11 mouse cellular contexts compared by ENCODE assay signal in the genomic region with DNA sequence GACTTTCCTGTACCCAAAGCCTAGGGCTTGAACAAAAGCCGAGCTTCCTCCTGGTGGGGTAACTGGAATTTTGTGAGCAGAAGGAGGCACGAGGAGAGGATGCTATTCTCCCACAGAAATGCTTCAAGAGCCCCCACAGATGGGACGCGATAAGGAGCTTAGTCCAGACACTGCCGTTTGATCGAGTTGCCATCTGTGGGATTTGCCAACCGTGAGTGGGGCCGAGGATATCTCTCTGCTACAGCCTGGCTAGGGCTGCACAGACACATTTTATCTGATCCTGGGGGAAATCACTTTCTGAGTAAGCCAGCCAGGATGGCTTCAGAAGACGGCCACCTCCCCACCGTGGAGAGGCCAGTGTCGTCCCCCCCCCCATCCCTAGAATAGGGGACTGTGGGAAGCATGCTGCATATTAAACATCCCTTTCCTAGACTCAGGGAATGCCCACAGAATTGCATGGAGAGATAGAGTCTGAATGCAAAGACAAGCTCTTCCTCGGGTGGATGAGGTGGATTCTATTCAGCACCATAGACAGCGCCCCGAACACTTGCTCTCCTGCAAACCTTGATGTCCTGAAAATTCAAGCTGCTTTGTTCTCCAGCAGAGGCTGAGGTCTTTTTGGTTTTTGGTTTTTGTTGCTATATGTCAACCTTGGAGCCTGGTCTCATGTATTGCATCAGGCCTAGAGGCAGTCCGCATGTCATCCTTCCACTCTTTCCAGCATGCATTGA.
DNase-seq lines count a peak whose midpoint lies in the region; ATAC-seq and TF ChIP-seq lines count a peak whose summit lies in the region.
"Had no signal": no experiment of that assay in that cellular context is flagged by ENCODE, and none has a peak within 500 bp of the region (broad histone marks: within the 10 kb centered on the region; RNA-seq: fewer than 3 reads in every experiment).

No protein-coding gene starts in this region.

- no peak overlapping the region for H3K4me2 ChIP-seq in forebrain, postnatal 0 days (ENCODE audit: low read depth)
- no peak overlapping the region for H3K4me2 ChIP-seq in forebrain, embryonic 12.5 days
- H3K4me2 ChIP-seq in lung, embryonic 14.5 days, result no peak overlapping the region
- H3K4me2 ChIP-seq in limb, embryonic 14.5 days (replicated peaks; ENCODE audit: low read depth, low read length, severe bottlenecking), result no peak overlapping the region
- H3K4me2 ChIP-seq: limb, embryonic 12.5 days had no signal

- DNase-seq in forebrain, postnatal 0 days, result peak; percentile 47
- DNase-seq in lung, embryonic 14.5 days, result peak; percentile 78
- DNase-seq in lung, adult 2 months, result no peak
- DNase-seq in WW6 (ENCODE audit: low read depth, low spot score), result peak; percentile 9
- DNase-seq in limb, embryonic 14.5 days (ENCODE audit: low spot score), result peak; percentile 71
- no peak for DNase-seq in spleen, postnatal 4 days (ENCODE audit: low spot score in 2 of 2)
- DNase-seq in thymus, postnatal 10 days (ENCODE audit: low spot score in 2 of 2), result no peak
- DNase-seq: heart, postnatal 36 days had no signal

- no peaks in the 10 kb centered on the region for H3K36me3 ChIP-seq in forebrain, postnatal 0 days (ENCODE audit: insufficient read depth)
- H3K36me3 ChIP-seq in forebrain, embryonic 12.5 days (replicated peaks), result no peaks in the 10 kb centered on the region
- no peaks in the 10 kb centered on the region for H3K36me3 ChIP-seq in lung, embryonic 14.5 days (ENCODE audit: insufficient read depth)
- H3K36me3 ChIP-seq in limb, embryonic 14.5 days (ENCODE audit: control insufficient read depth, insufficient read depth, low read length), result no peaks in the 10 kb centered on the region
- H3K36me3 ChIP-seq: limb, embryonic 12.5 days had no signal

- H3K27me3 ChIP-seq in forebrain, postnatal 0 days (ENCODE audit: insufficient read depth, low read length), result no peaks in the 10 kb centered on the region
- 0 out of 2 replicates have a peak, but pooled peaks cover 6% of the 10 kb centered on the region for H3K27me3 ChIP-seq in forebrain, embryonic 12.5 days
- no peaks in the 10 kb centered on the region for H3K27me3 ChIP-seq in lung, embryonic 14.5 days (ENCODE audit: insufficient read depth, low read length)
- H3K27me3 ChIP-seq in limb, embryonic 14.5 days (ENCODE audit: control insufficient read depth, insufficient read depth, low read length), result no peaks in the 10 kb centered on the region

- TF ChIP-seq CTCF in forebrain, postnatal 0 days (IDR thresholded peaks at IDR 0.05; ENCODE audit: low read depth), result no peak
- TF ChIP-seq CTCF in lung, embryonic 14.5 days (IDR thresholded peaks at IDR 0.05; ENCODE audit: low read depth), result no peak
- no peak for TF ChIP-seq CTCF in lung, adult 2 months (IDR thresholded peaks at IDR 0.05; ENCODE audit: insufficient read depth, low read length)

- no peaks in the 10 kb centered on the region; the same call in 1 of the 2 replicates for H3K4me1 ChIP-seq in forebrain, postnatal 0 days (ENCODE audit: insufficient read depth)
- no peaks in the 10 kb centered on the region for H3K4me1 ChIP-seq in forebrain, embryonic 12.5 days
- H3K4me1 ChIP-seq in lung, embryonic 14.5 days (ENCODE audit: insufficient read depth), result no peaks in the 10 kb centered on the region
- H3K4me1 ChIP-seq in lung, adult 2 months (ENCODE audit: control insufficient read depth, insufficient read depth, low read length), result no peaks in the 10 kb centered on the region
- H3K4me1 ChIP-seq in limb, embryonic 14.5 days (ENCODE audit: control insufficient read depth, insufficient read depth, low read length), result no peaks in the 10 kb centered on the region
- H3K4me1 ChIP-seq: limb, embryonic 12.5 days had no signal

- 50% methylated on average over 15 of the region's 15 CpGs for WGBS in forebrain, postnatal 0 days
- WGBS in forebrain, embryonic 12.5 days, result 64% methylated on average over 15 of the region's 15 CpGs
- WGBS in lung, embryonic 14.5 days, result 52% methylated on average over 15 of the region's 15 CpGs
- WGBS in lung, adult 2 months, result 53% methylated on average over 15 of the region's 15 CpGs
- WGBS in limb, embryonic 14.5 days, result 57% methylated on average over 15 of the region's 15 CpGs

- H3K4me3 ChIP-seq in forebrain, postnatal 0 days (ENCODE audit: low read depth, low read length), result no peak overlapping the region
- H3K4me3 ChIP-seq in forebrain, embryonic 12.5 days (replicated peaks), result no peak overlapping the region
- no peak overlapping the region for H3K4me3 ChIP-seq in lung, embryonic 14.5 days (ENCODE audit: low read depth, low read length)
- H3K4me3 ChIP-seq in lung, adult 2 months (replicated peaks; ENCODE audit: extremely low read depth, low read depth, low read length), result no peak overlapping the region
- no peak overlapping the region for H3K4me3 ChIP-seq in limb, embryonic 14.5 days (replicated peaks; ENCODE audit: low read length)
- H3K4me3 ChIP-seq: limb, embryonic 12.5 days had no signal

- H3K9ac ChIP-seq in forebrain, postnatal 0 days, result no peak overlapping the region
- H3K9ac ChIP-seq in forebrain, embryonic 12.5 days, result no peak overlapping the region
- H3K9ac ChIP-seq in lung, embryonic 14.5 days, result no peak overlapping the region
- H3K9ac ChIP-seq in limb, embryonic 14.5 days (ENCODE audit: low read depth, low read length, severe bottlenecking), result no peak overlapping the region
- H3K9ac ChIP-seq: limb, embryonic 12.5 days had no signal

- H3K27ac ChIP-seq in forebrain, postnatal 0 days (ENCODE audit: low read depth, low read length), result no peak overlapping the region
- no peak overlapping the region for H3K27ac ChIP-seq in forebrain, embryonic 12.5 days
- H3K27ac ChIP-seq in lung, embryonic 14.5 days (ENCODE audit: low read depth), result no peak overlapping the region
- no peak overlapping the region for H3K27ac ChIP-seq in limb, embryonic 14.5 days (replicated peaks; ENCODE audit: low read depth, low read length)
- H3K27ac ChIP-seq: limb, embryonic 12.5 days had no signal

- no peak for TF ChIP-seq POLR2A in lung, adult 2 months (IDR thresholded peaks at IDR 0.05; ENCODE audit: borderline replicate concordance, extremely low read depth, low read depth, low read length)
- TF ChIP-seq POLR2A in limb, embryonic 14.5 days (IDR thresholded peaks at IDR 0.05; ENCODE audit: borderline replicate concordance, extremely low read depth, insufficient read depth, insufficient read length), result no peak

- peak; percentile 43; the same call in 1 of the 2 replicates for ATAC-seq in forebrain, postnatal 0 days
- no peak for ATAC-seq in forebrain, embryonic 12.5 days (ENCODE audit: low FRiP score)
- ATAC-seq in lung, embryonic 14.5 days (ENCODE audit: insufficient read depth), result no peak
- no peak for ATAC-seq in limb, embryonic 14.5 days (ENCODE audit: low FRiP score, low read depth)
- ATAC-seq: CD4-positive, CD25-positive, alpha-beta regulatory T cell, adult 4 months had no signal

- H3K9me3 ChIP-seq in forebrain, postnatal 0 days (ENCODE audit: low read length), result no peaks in the 10 kb centered on the region
- no peaks in the 10 kb centered on the region for H3K9me3 ChIP-seq in forebrain, embryonic 12.5 days
- no peaks in the 10 kb centered on the region for H3K9me3 ChIP-seq in lung, embryonic 14.5 days (ENCODE audit: low read depth, low read length)
- no peaks in the 10 kb centered on the region for H3K9me3 ChIP-seq in limb, embryonic 14.5 days (ENCODE audit: control insufficient read depth, low read length)
- H3K9me3 ChIP-seq: limb, embryonic 12.5 days had no signal

Comparison
In these comparisons a context has a peak if more than half of its experiments do, and no peak if none do; other contexts are left out.
1. DNase-seq: peak in forebrain, postnatal 0 days (single experiment), lung, embryonic 14.5 days (single experiment), WW6 (single experiment) and limb, embryonic 14.5 days (single experiment); none in lung, adult 2 months (single experiment), spleen, postnatal 4 days (0 of 2) and thymus, postnatal 10 days (0 of 2).